Mouse (Mus musculus) fibroblast of lung, adult 2 months (primary cell): ENCODE data around the gene Olfr228.
"Not testable (repeated sequence)": the region's sequence is repeated elsewhere in the genome, so short reads cannot be mapped to it uniquely, and the experiment has no call there.

ENCODE experiments used
- DNase-seq: peaks from one replicate; pipeline ENCODE4 v3.0.0-alpha.2; 2011; ENCODE audit warnings: low read depth

The Olfr228 gene

GRCm38 (mm10) chr2:86487286-86487685, at the start of gene Olfr228:
TSS of gene Olfr228 (minus strand) at chr2:86487386.
- DNase-seq = no peak

- DNase-seq = no peak
Measured at GRCm38 (mm10) chr2:86530991-86531390, 43.8 kb upstream of the Olfr228 start.

- DNase-seq = no peak
Measured at GRCm38 (mm10) chr2:86508161-86508560, 21.0 kb upstream of the Olfr228 start, which contains the start of gene Olfr1076. TSS of gene Olfr1076 (plus strand) at chr2:86508461.

- DNase-seq = peak; percentile 0
Measured at GRCm38 (mm10) chr2:86464442-86465109, 22.6 kb downstream of the Olfr228 start.

- no peak for DNase-seq
Measured at GRCm38 (mm10) chr2:86460434-86460833, 26.8 kb downstream of the Olfr228 start.

GRCm38 (mm10) chr2:86456169-86456568, 31.0 kb downstream of the Olfr228 start, which contains the start of gene Olfr1066:
TSS of gene Olfr1066 (minus strand) at chr2:86456269.
- no peak for DNase-seq

GRCm38 (mm10) chr2:86450491-86450890, 36.7 kb downstream of the Olfr228 start, which contains the start of gene Olfr1065:
TSS of gene Olfr1065 (minus strand) at chr2:86450591.
- DNase-seq = not testable (repeated sequence)

- not testable (repeated sequence) for DNase-seq
Measured at GRCm38 (mm10) chr2:86442101-86442500, 45.1 kb downstream of the Olfr228 start.
